9 mouse cellular contexts compared by ENCODE assay signal in genomic region chr1:152520798-152521575, GRCm38 (mm10).
DNase-seq lines count a peak whose midpoint lies in the region; ATAC-seq and TF ChIP-seq lines count a peak whose summit lies in the region.
"Had no signal": no experiment of that assay in that cellular context is flagged by ENCODE, and none has a peak within 500 bp of the region (broad histone marks: within the 10 kb centered on the region; RNA-seq: fewer than 3 reads in every experiment).

No protein-coding gene starts in this region.

- H3K9me3 ChIP-seq in intestine, postnatal 0 days (ENCODE audit: control insufficient read depth): no peaks in the 10 kb centered on the region
- no peaks in the 10 kb centered on the region for H3K9me3 ChIP-seq in intestine, embryonic 16.5 days (ENCODE audit: control insufficient read depth, low read length)
- no peaks in the 10 kb centered on the region for H3K9me3 ChIP-seq in MEL (replicated peaks; ENCODE audit: insufficient read depth, low read length)
- H3K9me3 ChIP-seq: embryonic facial prominence, embryonic 12.5 days had no signal

- peak; percentile 65 for DNase-seq in MEL (ENCODE audit: low read depth, low spot score)
- peak; percentile 34 to 62 for DNase-seq in cerebellum, postnatal 4 days (ENCODE audit: low spot score in 2 of 2)
- DNase-seq in heart, postnatal 10 days: peak; percentile 71 to 82
- peak; percentile 50 to 58 for DNase-seq in layer of hippocampus, postnatal 14 days (ENCODE audit: low spot score in 2 of 2)
- peak; percentile 64 for DNase-seq in mesoderm, embryonic 11.5 days (ENCODE audit: low read depth, low spot score)
- peak; percentile 70 for DNase-seq in thymus, adult 2 months

- TF ChIP-seq EP300 in MEL (IDR thresholded peaks at IDR 0.05; ENCODE audit: low read depth in 1 of 2, low read length in 2 of 2): no peak

- peak; percentile 84 for TF ChIP-seq CTCF in intestine, postnatal 0 days (IDR thresholded peaks at IDR 0.05; ENCODE audit: low read depth)
- peak; percentile 73 to 80 (median 74) for TF ChIP-seq CTCF in MEL (IDR thresholded peaks at IDR 0.05 in 2 of 3, conservative IDR thresholded peaks at IDR 0.05 in 1 of 3; ENCODE audit: control insufficient read depth in 1 of 3, insufficient read depth in 1 of 3, low read depth in 2 of 3, low read length in 3 of 3, poor library complexity in 1 of 3, severe bottlenecking in 1 of 3)
- TF ChIP-seq CTCF in thymus, adult 2 months (IDR thresholded peaks at IDR 0.05; ENCODE audit: borderline replicate concordance, control insufficient read depth, extremely low read depth, insufficient read depth, low read length, poor library complexity): peak; percentile 64; the same call in 1 of the 2 replicates

- TF ChIP-seq POLR2A in MEL (IDR thresholded peaks at IDR 0.05; ENCODE audit: control insufficient read depth in 1 of 2, insufficient read depth in 1 of 2, low read depth in 1 of 2, low read length in 2 of 2, poor library complexity in 1 of 2): no peak
- no peak for TF ChIP-seq POLR2A in thymus, adult 2 months (IDR thresholded peaks at IDR 0.05; ENCODE audit: control insufficient read depth, extremely low read depth, insufficient read depth, low read length, poor library complexity)

- peaks cover 58% of the 10 kb centered on the region for H3K36me3 ChIP-seq in intestine, postnatal 0 days (ENCODE audit: control insufficient read depth, insufficient read depth)
- H3K36me3 ChIP-seq in intestine, embryonic 16.5 days (ENCODE audit: control insufficient read depth, insufficient read depth, low read length): peaks cover 17% of the 10 kb centered on the region
- peaks cover 0 to 8% of the 10 kb centered on the region in 2 experiments; a peak in 2 of 4 replicates for H3K36me3 ChIP-seq in MEL (ENCODE audit: control insufficient read depth in 1 of 2, insufficient read depth in 2 of 2, low read length in 2 of 2)
- no peaks in the 10 kb centered on the region for H3K36me3 ChIP-seq in thymus, adult 2 months (ENCODE audit: control insufficient read depth, insufficient read depth, low read length)

- no peaks in the 10 kb centered on the region for H3K79me2 ChIP-seq in MEL (ENCODE audit: control insufficient read depth, insufficient read depth, low read length, poor library complexity)

- H3K4me3 ChIP-seq in intestine, postnatal 0 days (ENCODE audit: low read depth, low read length): no peak overlapping the region
- no peak overlapping the region for H3K4me3 ChIP-seq in intestine, embryonic 16.5 days (ENCODE audit: low read length)
- H3K4me3 ChIP-seq in MEL (ENCODE audit: control insufficient read depth in 1 of 2, insufficient read depth in 1 of 2, low read depth in 2 of 2, low read length in 2 of 2): no peak overlapping the region
- no peak overlapping the region for H3K4me3 ChIP-seq in thymus, adult 2 months (ENCODE audit: control insufficient read depth, insufficient read depth, low read length)
- H3K4me3 ChIP-seq: embryonic facial prominence, embryonic 12.5 days had no signal

- H3K4me2 ChIP-seq in intestine, postnatal 0 days (replicated peaks; ENCODE audit: low read depth): no peak overlapping the region
- H3K4me2 ChIP-seq in intestine, embryonic 16.5 days (ENCODE audit: low read depth, low read length): no peak overlapping the region
- H3K4me2 ChIP-seq: embryonic facial prominence, embryonic 12.5 days had no signal

- intact Hi-C loops in heart, postnatal 10 days (cut with DNase I): loop anchor here (5.0 kb wide), 2 partner anchors 246 to 381 kb away; partner anchors contain the start of genes Arpc5, Rgl1 and Smg7

- H3K9ac ChIP-seq in intestine, postnatal 0 days (ENCODE audit: low read depth, low read length): no peak overlapping the region
- no peak overlapping the region for H3K9ac ChIP-seq in intestine, embryonic 16.5 days (ENCODE audit: low read depth, low read length)
- H3K9ac ChIP-seq in MEL (ENCODE audit: control insufficient read depth, low read depth, low read length, poor library complexity, severe bottlenecking): no peak overlapping the region
- H3K9ac ChIP-seq: embryonic facial prominence, embryonic 12.5 days had no signal

- H3K4me1 ChIP-seq in intestine, postnatal 0 days (replicated peaks; ENCODE audit: control insufficient read depth, insufficient read depth, low read length): no peaks in the 10 kb centered on the region
- peaks cover 6% of the 10 kb centered on the region; the same call in 1 of the 2 replicates for H3K4me1 ChIP-seq in intestine, embryonic 16.5 days (ENCODE audit: control insufficient read depth, insufficient read depth, low read length)
- H3K4me1 ChIP-seq in MEL (ENCODE audit: control insufficient read depth in 1 of 2, insufficient read depth in 2 of 2, low read length in 2 of 2): peaks cover 5 to 22% of the 10 kb centered on the region in 2 experiments
- no peaks in the 10 kb centered on the region for H3K4me1 ChIP-seq in thymus, adult 2 months (replicated peaks; ENCODE audit: control insufficient read depth, insufficient read depth, low read length)
- H3K4me1 ChIP-seq: embryonic facial prominence, embryonic 12.5 days had no signal

- 82% methylated on average over 16 of the region's 16 CpGs for WGBS in intestine, postnatal 0 days
- WGBS in intestine, embryonic 16.5 days: 81% methylated on average over 16 of the region's 16 CpGs
- WGBS in thymus, adult 2 months: 90% methylated on average over 16 of the region's 16 CpGs

- ATAC-seq in intestine, postnatal 0 days: no peak
- ATAC-seq in intestine, embryonic 16.5 days: no peak

- H3K27ac ChIP-seq in intestine, postnatal 0 days (ENCODE audit: low read depth, low read length): no peak overlapping the region
- no peak overlapping the region for H3K27ac ChIP-seq in intestine, embryonic 16.5 days (ENCODE audit: low read length)
- no peak overlapping the region for H3K27ac ChIP-seq in MEL (ENCODE audit: control insufficient read depth, low read depth, low read length)
- H3K27ac ChIP-seq in thymus, adult 2 months (ENCODE audit: control insufficient read depth, insufficient read depth, low read length): no peak overlapping the region
- H3K27ac ChIP-seq: embryonic facial prominence, embryonic 12.5 days had no signal

- H3K27me3 ChIP-seq in intestine, postnatal 0 days (replicated peaks; ENCODE audit: control insufficient read depth, insufficient read depth, low read length): no peaks in the 10 kb centered on the region
- H3K27me3 ChIP-seq in intestine, embryonic 16.5 days (replicated peaks; ENCODE audit: control insufficient read depth, insufficient read depth, low read length): no peaks in the 10 kb centered on the region
- peaks cover 0 to 3% of the 10 kb centered on the region in 2 experiments; a peak in 2 of 4 replicates for H3K27me3 ChIP-seq in MEL (ENCODE audit: control insufficient read depth in 1 of 2, insufficient read depth in 2 of 2, low read length in 2 of 2)
- H3K27me3 ChIP-seq in thymus, adult 2 months (ENCODE audit: control insufficient read depth, insufficient read depth, low read length): no peaks in the 10 kb centered on the region
- H3K27me3 ChIP-seq: embryonic facial prominence, embryonic 12.5 days had no signal

- TF ChIP-seq RAD21 in MEL (IDR thresholded peaks at IDR 0.05; ENCODE audit: low read depth, low read length): peak; percentile 43

TF ChIP-seq in MEL, 35 proteins besides CTCF, POLR2A, EP300 and RAD21:
- no peak for TF ChIP-seq TAL1 (IDR thresholded peaks at IDR 0.05; ENCODE audit: low read length)
- no peak for TF ChIP-seq E2F4 (IDR thresholded peaks at IDR 0.05; ENCODE audit: borderline replicate concordance, low read depth, low read length)
- peak; percentile 41; the same call in 1 of the 2 replicates for TF ChIP-seq ZC3H11A (IDR thresholded peaks at IDR 0.05; ENCODE audit: low read depth, low read length)
- TF ChIP-seq MAFK (IDR thresholded peaks at IDR 0.05; ENCODE audit: borderline replicate concordance, low read depth, low read length): no peak
- TF ChIP-seq GATA1 (IDR thresholded peaks at IDR 0.05; ENCODE audit: low read depth, low read length): peak; percentile 63
- TF ChIP-seq ETS1 (IDR thresholded peaks at IDR 0.05; ENCODE audit: low read depth, low read length): no peak
- TF ChIP-seq SMC3 (IDR thresholded peaks at IDR 0.05; ENCODE audit: low read depth, low read length): peak; percentile 78
